Mouse (Mus musculus): ENCODE measurements at regions not wholly inside any gene's neighbourhood (a gene's known extent, or its start where the extent isn't known, plus 50 kb on each side); places are given as distances from the start of the nearest gene placed in this dataset.

- in situ Hi-C loops (cut with MboI; ENCODE audit: low sequenced_read_pairs), result no loop called here
Measured at GRCm38 (mm10) chr6:126365495-126365894, 169.7 kb downstream of the Kcna5 start.

GRCm38 (mm10) chr6:126362331-126362730 is 172.9 kb downstream of the Kcna5 start:
- in situ Hi-C loops (cut with MboI; ENCODE audit: low sequenced_read_pairs), result no loop called here

GRCm38 (mm10) chr6:126353346-126353745 is 181.9 kb downstream of the Kcna5 start:
- in situ Hi-C loops (cut with MboI; ENCODE audit: low sequenced_read_pairs), result no loop called here

GRCm38 (mm10) chr6:126350476-126350875 is 183.8 kb upstream of the Ntf3 start:
- in situ Hi-C loops (cut with MboI; ENCODE audit: low sequenced_read_pairs), result no loop called here

GRCm38 (mm10) chr6:126349905-126350304 is 183.2 kb upstream of the Ntf3 start:
- in situ Hi-C loops (cut with MboI; ENCODE audit: low sequenced_read_pairs), result no loop called here

- in situ Hi-C loops (cut with MboI; ENCODE audit: low sequenced_read_pairs), result no loop called here
Measured at GRCm38 (mm10) chr6:126345221-126345620, 178.5 kb upstream of the Ntf3 start.

- in situ Hi-C loops (cut with MboI; ENCODE audit: low sequenced_read_pairs), result no loop called here
Measured at GRCm38 (mm10) chr6:126340098-126340610, 173.4 kb upstream of the Ntf3 start.

GRCm38 (mm10) chr6:126337711-126338110 is 171.0 kb upstream of the Ntf3 start:
- in situ Hi-C loops (cut with MboI; ENCODE audit: low sequenced_read_pairs), result no loop called here

- in situ Hi-C loops (cut with MboI; ENCODE audit: low sequenced_read_pairs), result no loop called here
Measured at GRCm38 (mm10) chr6:126334258-126334657, 167.5 kb upstream of the Ntf3 start.

GRCm38 (mm10) chr6:126327187-126327586 is 160.5 kb upstream of the Ntf3 start:
- in situ Hi-C loops (cut with MboI; ENCODE audit: low sequenced_read_pairs), result no loop called here

GRCm38 (mm10) chr6:126318523-126318922 is 151.8 kb upstream of the Ntf3 start:
- in situ Hi-C loops (cut with MboI; ENCODE audit: low sequenced_read_pairs), result no loop called here

- in situ Hi-C loops (cut with MboI; ENCODE audit: low sequenced_read_pairs), result no loop called here
Measured at GRCm38 (mm10) chr6:126310786-126311480, 144.2 kb upstream of the Ntf3 start.

GRCm38 (mm10) chr6:126303086-126303485 is 136.4 kb upstream of the Ntf3 start:
- in situ Hi-C loops (cut with MboI; ENCODE audit: low sequenced_read_pairs), result no loop called here

GRCm38 (mm10) chr6:126291581-126291980 is 124.9 kb upstream of the Ntf3 start:
- in situ Hi-C loops (cut with MboI; ENCODE audit: low sequenced_read_pairs), result no loop called here

GRCm38 (mm10) chr6:126287166-126287565 is 120.5 kb upstream of the Ntf3 start:
- in situ Hi-C loops (cut with MboI; ENCODE audit: low sequenced_read_pairs), result no loop called here

GRCm38 (mm10) chr6:126286201-126286600 is 119.5 kb upstream of the Ntf3 start:
- in situ Hi-C loops (cut with MboI; ENCODE audit: low sequenced_read_pairs), result no loop called here

- in situ Hi-C loops (cut with MboI; ENCODE audit: low sequenced_read_pairs), result no loop called here
Measured at GRCm38 (mm10) chr6:126284409-126284808, 117.7 kb upstream of the Ntf3 start.

GRCm38 (mm10) chr6:126280352-126280751 is 113.6 kb upstream of the Ntf3 start:
- in situ Hi-C loops (cut with MboI; ENCODE audit: low sequenced_read_pairs), result no loop called here

GRCm38 (mm10) chr6:126245986-126246385 is 79.3 kb upstream of the Ntf3 start:
- in situ Hi-C loops (cut with MboI; ENCODE audit: low sequenced_read_pairs), result no loop called here

- in situ Hi-C loops (cut with MboI; ENCODE audit: low sequenced_read_pairs), result no loop called here
Measured at GRCm38 (mm10) chr6:126245431-126245830, 78.7 kb upstream of the Ntf3 start.

GRCm38 (mm10) chr6:126242299-126242698 is 75.6 kb upstream of the Ntf3 start:
- in situ Hi-C loops (cut with MboI; ENCODE audit: low sequenced_read_pairs), result no loop called here

- in situ Hi-C loops (cut with MboI; ENCODE audit: low sequenced_read_pairs), result no loop called here
Measured at GRCm38 (mm10) chr6:126240256-126240655, 73.5 kb upstream of the Ntf3 start.

Data from CH12F3 (cell line).